Mouse (Mus musculus) v-Abl transformed pro-B cells (cell line): ENCODE measurements around the gene Serhl.
"Not testable (repeated sequence)": the region's sequence is repeated elsewhere in the genome, so short reads cannot be mapped to it uniquely, and the experiment has no call there.

Experiments used
- in situ Hi-C, 2 experiments: fragments of 400-800 bp; cut with MboI; formaldehyde crosslinking; loops; one replicate each; pipeline ENCODE4 v1.15.1; 2025; ENCODE audit not compliant: unreplicated experiment in 2 of 2

Serhl gene

DNA sequence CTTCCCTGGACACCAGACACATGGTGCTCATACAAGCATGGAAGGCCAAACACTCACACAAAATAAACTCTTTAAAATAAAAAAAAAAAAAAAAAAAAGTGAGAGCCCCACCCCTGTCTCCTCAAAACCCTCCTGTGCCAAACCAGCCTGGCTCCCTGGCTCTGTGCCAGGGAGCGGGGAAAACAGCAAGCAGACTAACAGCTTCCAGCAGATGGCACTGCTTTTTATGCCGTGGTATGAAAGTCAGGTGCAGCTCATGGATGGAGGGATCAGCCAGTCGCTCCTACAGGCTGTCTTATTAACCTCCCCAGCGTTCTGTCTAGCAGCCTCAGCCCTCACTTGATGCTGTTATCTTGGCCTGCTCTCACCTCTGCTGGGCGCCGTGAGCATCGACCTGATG, 29.1 kb downstream of the Serhl start:
- in situ Hi-C loops: loop anchor here in 1 of 2 experiments (5.0 to 10.0 kb wide), 2 partner anchors 84 to 314 kb away; no protein-coding TSS in a partner anchor

DNA sequence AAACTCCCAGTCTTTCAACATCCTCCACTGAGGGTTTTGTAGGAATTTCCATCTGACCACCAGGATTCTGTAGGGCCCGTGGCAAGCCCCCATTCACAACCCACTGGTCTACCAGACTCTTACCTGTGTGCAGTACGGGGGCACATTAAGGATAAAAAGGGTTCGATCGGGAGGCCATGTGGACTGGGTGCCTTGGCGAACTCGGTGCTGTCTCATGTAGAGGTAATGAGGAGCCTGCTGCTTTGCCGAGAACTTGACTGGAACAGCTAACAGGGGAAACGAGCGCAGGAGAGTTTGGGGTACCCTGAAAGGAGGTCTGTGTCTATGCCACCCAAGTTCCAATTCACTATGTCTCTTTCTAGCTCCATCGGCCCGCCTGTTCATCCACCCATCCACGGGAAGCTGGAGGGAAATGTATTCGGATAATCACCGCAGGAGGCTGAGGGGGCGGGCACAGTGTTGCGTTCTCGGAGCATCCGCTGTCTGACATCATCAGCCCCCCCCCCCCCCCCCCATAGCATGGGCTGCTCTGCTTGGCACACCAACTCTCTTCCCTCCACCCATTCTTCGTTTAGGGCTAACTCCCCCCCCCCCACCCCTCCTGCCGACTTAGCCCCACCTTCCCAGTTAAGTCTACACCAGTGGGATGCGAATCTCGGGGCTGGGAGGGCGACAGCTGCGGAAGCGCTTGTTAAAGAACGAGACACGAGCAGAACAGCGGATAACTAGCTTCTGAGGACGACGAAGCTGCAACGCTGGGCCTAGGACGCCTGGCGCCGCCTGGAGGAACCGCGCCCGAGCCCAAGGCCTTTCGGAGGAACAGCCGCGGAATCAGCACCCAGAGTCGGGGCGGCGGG, 32.6 kb downstream of the Serhl start:
- in situ Hi-C loops: loop anchor here in 1 of 2 experiments (5.0 kb wide), 1 partner anchor 50 kb away; the partner anchor contains the start of gene Cyb5r3

DNA sequence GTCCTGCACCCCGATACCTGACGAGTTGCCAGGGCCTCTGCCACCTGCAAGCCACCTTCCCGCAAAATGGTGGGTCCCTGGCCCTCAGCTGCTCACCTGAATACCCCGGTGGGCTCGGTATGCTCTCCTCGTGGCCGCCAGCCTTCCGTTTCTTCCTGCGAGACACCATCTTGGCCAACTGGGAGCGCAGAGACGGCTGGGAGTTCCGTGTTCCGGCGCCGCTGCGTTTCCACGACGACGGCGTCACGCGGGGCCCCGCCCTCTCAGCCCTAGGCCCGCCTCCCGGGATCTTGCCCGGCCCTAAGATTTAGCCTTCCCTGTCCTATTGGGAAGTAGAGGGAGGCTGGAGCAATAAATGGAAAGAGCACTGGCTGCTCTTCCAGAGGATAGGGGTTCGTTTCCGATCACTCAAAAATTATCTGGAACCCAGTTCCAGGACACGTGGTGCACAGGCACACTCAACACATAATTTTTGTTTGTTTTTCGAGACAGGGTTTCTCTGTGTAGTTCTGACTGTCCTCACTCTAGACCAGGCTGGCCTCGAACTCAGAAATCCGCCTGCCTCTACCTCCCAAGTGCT, 33.4 kb downstream of the Serhl start, which contains the start of gene Rrp7a:
Rrp7a (minus strand) TSS at position 236 of the 580 bp plus-strand sequence.
- in situ Hi-C loops: loop anchor here in 1 of 2 experiments (5.0 kb wide), 1 partner anchor 50 kb away; the partner anchor contains the start of gene Cyb5r3

DNA sequence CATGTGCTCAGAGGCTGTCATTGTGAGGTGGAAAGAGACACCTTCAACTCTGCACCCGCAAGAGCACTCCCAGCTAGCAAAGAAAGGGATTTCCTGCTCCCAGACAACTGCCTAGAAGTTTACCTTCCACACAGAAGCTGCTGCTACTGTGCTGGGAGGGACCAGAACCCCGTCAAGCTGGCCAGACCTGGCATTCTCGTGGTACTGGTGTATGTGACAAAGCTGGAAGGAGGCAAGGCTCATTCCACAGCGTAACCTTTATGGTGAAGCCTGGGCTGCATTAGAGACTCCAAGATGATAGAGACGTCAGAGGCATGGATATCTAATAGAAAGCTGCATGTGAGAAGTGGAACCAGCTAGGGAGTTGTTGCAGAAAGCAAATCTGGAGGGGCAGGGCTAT, 35.3 kb downstream of the Serhl start:
- in situ Hi-C loops: loop anchor here in 1 of 2 experiments (5.0 kb wide), 1 partner anchor 48 kb away; the partner anchor contains the start of gene Cyb5r3

DNA sequence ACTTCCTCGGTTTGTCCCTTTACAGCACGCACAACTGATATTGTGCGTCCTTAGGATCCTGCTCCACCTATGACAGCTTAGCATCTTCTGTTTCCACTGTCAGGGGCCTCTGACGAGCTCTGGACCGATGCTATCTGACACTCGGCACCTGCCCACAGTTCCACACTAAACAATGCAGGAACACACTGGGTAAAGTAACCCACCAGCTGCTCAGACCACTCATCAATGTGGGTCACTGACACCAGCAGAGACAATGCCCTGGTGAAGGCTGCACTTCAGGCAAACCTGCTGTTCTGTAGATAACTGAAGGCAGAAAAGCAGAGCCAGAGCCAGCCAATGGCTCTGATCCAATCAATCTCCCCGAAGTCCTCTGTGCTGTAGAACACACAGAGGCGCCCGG, 37.3 kb downstream of the Serhl start:
- in situ Hi-C loops: no loop called here

DNA sequence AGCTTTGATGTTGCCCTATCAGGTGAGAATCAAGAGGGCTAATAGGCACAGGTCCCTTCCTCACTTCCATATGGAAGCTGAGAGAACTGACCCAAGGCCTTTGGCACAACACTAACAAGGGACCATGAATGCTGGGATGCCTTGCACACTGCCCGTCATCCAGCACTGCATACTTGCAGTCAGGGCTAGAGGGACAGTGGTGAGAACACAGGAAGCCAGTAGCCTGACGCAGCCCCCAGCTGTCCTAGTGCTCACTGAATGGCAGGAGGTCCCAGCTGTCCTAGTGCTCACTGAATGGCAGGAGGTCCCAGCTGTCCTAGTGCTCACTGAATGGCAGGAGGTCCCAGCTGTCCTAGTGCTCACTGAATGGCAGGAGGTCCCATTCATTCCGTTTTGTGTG, 37.7 kb downstream of the Serhl start:
- in situ Hi-C loops: not testable (repeated sequence)

DNA sequence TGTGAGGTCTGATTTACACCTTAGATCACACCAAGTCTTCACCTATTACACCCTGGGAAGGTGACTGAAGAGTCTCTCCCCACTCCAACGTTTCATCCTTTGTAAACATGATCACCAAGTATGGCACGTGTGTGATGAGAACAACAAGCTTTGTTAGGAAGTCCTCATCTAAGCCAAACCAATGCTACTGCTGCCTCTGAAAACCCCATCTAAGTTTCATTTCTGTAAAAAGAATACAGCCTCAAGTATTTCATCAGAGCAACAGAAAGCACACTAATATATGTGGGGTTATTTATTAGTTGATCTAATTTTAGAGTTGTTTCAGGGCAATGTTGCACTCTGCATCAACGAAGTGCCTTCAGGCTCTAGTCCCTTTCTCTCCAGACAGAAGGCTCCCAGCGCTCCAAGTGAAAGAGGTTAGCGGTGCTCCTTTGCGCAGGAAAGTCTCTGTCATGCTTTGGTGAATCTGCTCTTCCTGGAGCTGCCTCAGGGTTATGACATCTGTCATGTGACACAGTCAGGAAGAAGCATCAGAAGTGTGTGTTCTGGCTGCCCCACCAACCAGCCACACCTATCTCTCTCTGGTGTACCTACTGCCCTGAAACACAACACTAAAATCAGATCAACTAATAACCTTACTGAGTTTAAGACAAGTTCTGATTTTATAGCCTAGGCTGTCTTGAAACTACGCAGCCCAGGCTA, 40.4 kb downstream of the Serhl start:
- in situ Hi-C loops: no loop called here

DNA sequence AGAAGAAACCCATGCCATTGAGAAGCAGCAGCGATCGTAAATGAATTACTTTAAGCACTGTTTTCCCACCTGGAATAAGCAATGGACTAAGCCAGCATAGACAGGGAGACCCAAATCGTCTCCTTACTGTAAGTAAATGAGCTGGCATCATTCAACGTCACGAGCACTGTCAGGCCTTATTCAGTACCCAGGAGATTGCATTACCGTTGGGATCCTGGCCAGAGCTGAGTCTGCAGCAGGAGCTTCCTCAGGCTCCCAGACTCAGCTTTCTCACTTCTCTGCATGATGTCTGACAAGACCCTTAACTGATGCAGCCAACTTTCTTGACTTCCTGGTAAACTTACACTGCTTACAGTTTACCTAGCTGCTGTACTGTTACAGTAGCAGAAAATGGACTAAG, 45.4 kb downstream of the Serhl start:
- in situ Hi-C loops: no loop called here

DNA sequence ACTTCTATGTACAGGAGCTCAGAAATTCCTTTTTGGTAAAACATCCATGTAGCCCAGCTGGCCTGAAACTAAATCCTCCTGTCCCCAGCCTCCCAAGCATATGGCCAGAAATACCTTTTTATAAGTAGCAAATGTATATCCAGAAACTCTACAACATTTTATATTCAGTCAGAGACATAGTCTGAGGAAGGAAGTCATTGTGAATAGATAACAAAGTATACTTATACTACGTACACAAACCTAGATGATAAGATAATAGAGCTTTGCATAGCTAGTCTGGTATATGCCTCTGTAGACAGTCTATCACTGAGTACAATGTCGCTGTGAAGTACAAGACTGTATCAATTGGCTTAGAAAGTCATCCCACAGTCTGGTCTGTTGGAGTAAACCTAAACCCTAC, 46.3 kb downstream of the Serhl start:
- in situ Hi-C loops: no loop called here

DNA sequence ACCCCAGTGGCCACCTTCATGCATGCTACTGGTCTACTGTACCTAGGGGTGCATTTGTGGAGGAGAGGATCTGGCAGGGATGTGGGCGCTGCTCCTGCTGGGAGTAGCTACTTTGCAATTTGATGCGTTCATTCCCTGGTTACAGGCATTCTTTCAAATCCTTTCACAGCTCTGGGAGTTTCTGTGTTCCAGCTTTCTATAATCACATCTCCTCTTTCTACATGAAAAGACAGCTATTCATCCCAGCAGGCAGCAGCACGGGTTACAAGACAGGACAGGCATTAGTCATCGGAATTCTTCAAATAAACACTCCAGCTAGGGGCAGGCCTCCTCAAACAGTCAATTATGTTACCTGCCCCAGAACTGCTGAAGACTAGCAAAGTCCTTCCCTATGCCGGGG, 53.6 kb downstream of the Serhl start:
- in situ Hi-C loops: no loop called here

DNA sequence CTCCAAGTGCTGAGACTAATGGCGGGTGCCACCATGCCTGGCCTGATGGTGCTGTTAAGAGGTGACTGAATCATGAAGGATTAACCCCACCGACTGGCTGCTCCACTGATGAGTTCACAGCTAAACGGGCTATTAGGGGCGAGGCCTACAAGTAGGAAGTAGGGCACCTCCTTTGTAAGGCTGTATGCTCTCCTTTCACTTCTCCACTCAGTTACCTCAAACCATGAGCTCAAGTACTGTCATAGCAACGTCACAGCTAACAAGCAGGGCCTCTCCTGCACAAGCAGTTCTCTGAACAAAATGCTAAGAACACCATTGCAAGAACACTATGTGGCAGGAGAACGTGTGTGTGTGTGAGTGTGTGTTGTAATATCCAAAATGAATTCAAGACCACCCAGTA, 56.2 kb downstream of the Serhl start:
- in situ Hi-C loops: no loop called here

DNA sequence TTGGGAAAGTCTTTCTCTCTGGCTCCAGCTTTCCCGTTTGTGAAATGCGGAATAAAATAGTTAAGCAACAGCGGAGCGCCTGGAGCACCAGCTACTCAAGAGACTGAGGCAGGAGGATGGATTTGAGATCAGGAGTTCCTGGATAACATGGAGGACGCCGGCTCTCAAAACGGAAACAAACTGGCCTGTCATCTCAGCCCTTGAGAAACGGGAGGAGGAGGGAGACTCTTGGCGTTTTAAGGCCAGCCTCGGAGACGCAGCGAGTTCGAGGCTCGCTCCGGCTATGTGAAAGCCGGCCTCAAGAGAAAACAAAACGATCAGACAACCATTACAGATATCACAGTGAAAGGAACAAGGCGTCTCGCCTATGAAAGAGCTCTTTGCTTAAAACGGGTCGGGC, 59.1 kb downstream of the Serhl start:
- in situ Hi-C loops: no loop called here

DNA sequence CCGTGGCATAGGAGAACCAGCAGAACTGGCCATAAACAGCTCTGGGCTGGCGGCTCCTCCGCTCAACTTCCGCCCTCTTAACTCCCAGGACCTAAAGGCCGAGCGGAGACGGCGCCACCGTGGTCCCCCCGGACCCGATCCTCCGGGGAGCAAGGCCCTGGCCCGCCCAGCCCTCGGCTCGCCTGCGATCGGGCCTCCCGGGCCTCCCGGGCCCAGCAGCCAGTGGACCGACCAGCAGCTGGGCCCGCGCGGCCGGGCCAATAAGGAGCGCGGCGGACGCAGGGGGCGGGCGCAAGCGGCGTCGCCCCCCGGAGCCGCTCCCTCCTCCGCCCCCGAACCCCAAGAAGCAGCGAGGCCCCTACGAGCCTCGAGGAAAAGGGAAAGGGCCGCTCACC, 59.5 kb downstream of the Serhl start:
- in situ Hi-C loops: no loop called here

DNA sequence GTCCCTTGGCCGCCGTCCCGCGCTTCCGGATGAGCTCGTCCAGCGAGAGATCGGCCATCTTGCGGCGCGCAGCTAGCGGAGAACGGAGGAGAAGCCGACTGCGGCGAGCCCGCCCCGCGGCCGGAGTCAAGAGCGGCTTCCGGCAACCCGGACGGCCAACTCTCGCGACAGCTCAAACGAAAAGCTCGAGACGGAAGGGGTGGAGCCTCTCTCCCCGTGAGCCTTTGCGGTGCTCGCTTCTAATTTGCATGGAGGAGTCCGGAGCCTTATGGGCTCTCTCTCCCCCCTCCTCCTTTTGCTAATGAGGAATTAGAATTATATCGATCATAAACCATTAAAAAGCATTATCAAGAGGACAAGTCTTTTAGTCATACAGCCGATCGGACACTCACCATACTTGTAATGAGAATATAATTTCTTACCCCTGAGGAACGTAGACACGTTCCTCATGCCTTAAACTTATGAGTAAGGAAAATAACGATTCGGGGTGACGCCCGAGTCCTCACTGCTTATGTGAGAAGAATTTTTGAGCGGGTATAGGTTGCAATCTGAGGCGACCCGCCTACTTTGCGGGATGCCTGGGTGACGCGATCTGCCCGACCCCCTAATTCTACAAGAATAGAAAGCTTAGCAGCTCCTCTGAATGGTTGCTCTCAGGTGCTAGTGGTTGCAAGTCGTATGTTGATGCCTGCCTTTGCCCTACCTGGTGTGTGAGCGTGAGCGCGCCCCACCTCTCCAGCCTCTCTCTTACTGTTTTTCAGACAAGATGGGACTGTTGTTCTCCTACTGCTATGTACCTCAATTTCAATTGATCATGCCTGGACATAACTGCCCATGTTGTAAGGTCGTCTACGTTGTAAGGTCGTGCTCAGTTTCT, 60.1 kb downstream of the Serhl start, which contains the start of gene Poldip3:
Poldip3 (minus strand) TSS at position 189 of the 877 bp plus-strand sequence.
- in situ Hi-C loops: no loop called here

DNA sequence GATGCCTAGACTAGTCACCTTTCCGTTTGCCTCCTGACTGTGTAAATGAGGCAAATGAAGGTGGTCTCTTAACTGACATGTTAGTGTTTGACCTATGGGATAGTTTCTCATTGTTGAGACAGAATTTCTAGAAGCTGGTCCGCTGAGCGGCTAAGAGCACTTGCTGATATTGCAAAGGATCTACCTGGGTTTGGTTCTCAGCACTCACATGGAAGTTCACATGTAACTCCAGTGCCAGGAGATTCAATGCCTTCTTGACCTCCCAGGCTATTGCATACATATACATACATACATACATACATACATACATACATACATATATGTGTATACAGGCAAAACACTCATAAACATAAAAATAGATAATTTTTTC, 60.8 kb downstream of the Serhl start:
- in situ Hi-C loops: no loop called here

DNA sequence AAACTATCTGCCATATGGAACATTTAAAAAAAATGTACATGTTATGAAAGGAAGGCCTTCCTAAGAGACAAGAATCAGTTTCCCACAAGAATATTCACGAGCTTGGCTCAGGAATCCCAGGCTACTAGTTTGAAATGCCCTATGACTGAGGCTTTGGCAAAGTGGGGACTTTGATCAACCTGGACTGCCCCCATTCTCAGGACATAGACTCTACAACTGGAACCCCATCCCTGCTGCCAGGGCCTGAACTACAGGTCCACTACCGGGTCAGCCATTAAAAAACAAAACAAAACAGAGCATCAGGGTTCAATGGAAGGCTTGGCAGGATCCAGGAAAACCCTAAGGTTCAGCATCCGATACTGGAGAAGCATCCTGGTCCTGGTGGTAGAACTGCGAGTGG, 61.4 kb downstream of the Serhl start:
- in situ Hi-C loops: no loop called here

DNA sequence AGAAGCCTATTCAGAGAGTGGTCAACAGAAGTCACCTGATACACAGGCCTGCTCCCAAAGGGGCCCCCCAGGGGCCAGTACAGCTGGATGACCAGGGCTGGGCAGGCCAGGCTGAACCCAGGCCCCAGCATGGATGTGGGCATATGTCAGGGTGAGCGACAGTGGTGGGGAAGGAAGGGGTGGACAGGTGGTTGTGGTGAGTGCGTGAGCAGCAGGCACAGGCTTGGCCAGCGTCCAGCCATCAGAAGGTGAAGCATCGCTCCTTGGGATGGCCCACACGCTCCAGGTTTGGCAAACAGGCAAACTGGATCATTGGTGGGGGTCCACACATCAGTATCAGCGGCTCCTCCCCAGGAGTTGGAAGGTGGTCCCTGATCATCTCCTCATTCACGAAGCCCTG, 65.0 kb downstream of the Serhl start:
- in situ Hi-C loops: no loop called here

DNA sequence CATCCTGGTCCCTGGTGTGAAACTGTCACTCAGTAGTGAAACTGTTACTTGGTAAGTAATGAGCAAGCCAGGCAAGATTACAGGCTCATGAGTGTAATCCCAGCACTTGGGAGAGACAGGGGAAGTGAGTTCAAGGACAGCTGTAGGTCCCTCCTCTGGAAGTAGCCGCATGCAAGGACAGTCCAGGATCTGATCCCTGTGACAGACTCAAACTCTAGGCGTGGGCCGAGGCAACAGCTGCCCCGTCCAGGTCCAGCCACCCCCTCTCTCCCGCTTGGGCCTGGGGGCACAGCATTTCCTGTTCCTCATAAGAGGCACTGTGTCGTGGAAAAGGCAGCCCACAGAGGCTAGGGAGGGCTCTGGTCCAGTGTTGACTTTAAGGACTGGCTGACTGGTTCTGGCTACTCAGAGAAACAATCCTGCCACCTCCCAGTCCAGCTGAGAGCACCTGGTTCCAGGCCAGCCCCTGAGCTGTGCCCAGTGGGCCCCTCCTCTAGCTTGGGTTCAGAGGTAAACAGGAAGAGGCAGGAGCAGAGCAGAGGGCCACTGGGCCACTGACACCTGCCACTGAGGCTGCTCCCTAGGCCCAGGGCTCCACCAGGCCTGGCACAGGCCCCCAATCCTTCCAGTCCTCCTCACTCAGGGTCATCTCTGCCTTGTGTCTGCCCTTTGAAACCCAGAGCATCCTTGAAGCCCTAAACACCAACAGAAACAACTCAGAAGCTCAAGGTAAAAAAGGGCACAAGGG, 66.5 kb downstream of the Serhl start:
- in situ Hi-C loops: no loop called here

DNA sequence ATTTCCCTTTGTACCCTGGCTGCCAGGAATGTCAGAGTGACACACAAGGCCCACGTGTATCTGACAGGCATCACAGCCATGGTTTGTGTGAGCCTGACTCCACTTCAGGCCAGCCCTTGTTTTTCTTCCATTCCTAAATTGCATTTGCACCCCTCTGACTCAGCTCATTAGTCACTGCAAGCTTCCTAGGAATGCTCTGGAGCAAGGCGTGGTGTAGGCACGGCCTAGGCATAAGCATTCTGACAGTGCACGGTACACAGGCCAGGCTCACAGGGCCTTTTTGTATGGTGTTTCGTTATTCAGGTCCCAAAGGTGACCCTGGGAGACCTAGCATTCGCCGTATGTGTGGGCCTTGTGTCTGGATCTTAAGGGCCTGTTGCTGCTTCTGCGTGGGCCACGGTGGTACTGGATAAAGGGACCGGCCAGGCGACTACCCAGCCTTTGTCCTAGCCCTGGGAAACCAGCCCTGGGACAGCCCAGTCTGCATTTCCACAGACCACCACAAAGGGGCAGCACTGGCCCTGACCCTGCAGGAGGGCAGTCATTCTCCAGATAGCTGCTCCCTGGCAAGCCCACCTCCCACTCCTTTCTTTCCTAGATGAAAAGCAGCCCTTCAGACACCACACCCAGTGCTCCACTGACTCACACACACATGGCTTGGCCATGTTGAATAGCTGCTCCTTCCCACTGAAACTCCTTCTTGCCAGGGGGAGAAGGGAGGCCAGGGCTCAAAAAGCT, 67.8 kb downstream of the Serhl start:
- in situ Hi-C loops: no loop called here
